Mouse (Mus musculus) heart, embryonic 15.5 days (tissue): ENCODE results near the gene Ralgps2. TPM values are rescaled to one million over a fixed set of nuclear protein-coding genes. Genes with fewer than 3 reads are reported as not detected.

Source experiments
- ATAC-seq: fragments of 200-750 bp; cut with Nextera tagmentation; replicated peaks from 2 replicates; pipeline ENCODE4 v1.8.0; 2017; ENCODE audit warnings: low read depth, moderate TSS enrichment; ENCODE audit not compliant: insufficient number of reproducible peaks, insufficient read depth, low FRiP score
- H3K27ac ChIP-seq: fragments of 300-500 bp; sonication (generic); 2 replicates; pipeline ENCODE4 v1.5.1; 2015; ENCODE audit warnings: mild to moderate bottlenecking, inconsistent platforms
- H3K27me3 ChIP-seq: fragments of 300-500 bp; sonication (generic); 2 replicates; pipeline ENCODE4 v1.6.1; 2015; ENCODE audit warnings: inconsistent platforms
- H3K36me3 ChIP-seq: fragments of 300-500 bp; sonication (generic); 2 replicates; pipeline ENCODE4 v1.6.1; 2015; ENCODE audit warnings: mild to moderate bottlenecking, inconsistent platforms
- H3K4me1 ChIP-seq: fragments of 300-500 bp; sonication (generic); replicated peaks from 2 replicates; pipeline ENCODE4 v1.6.1; 2015; ENCODE audit warnings: inconsistent platforms
- H3K4me2 ChIP-seq: fragments of 300-500 bp; sonication (generic); 2 replicates; pipeline ENCODE4 v1.6.1; 2015; ENCODE audit warnings: inconsistent platforms, mild to moderate bottlenecking, moderate library complexity
- H3K4me3 ChIP-seq: fragments of 300-500 bp; sonication (generic); 2 replicates; pipeline ENCODE4 v1.5.1; 2015; ENCODE audit warnings: mild to moderate bottlenecking, inconsistent platforms
- H3K9ac ChIP-seq: fragments of 300-500 bp; sonication (generic); 2 replicates; pipeline ENCODE4 v1.6.1; 2015; ENCODE audit warnings: mild to moderate bottlenecking, inconsistent platforms
- H3K9me3 ChIP-seq: fragments of 300-500 bp; sonication (generic); replicated peaks from 2 replicates; pipeline ENCODE4 v1.6.1; 2016; ENCODE audit warnings: inconsistent platforms
- WGBS: fragments of 180-500 bp; shearing (Covaris S2); methylation state at CpG from one replicate; pipeline ENCODE4 v1.1.7; 2015; ENCODE audit warnings: mixed read lengths; 5-methylcytosine and 5-hydroxymethylcytosine counted together
- polyA plus RNA-seq: library from polyadenylated mRNA; unstranded; fragments of >200 nt; fragmentation: Nextera tagmentation; extraction: Ambion mirVana; gene quantifications from 2 replicates; pipeline ENCODE4 v1.2.1, GENCODE M21; 2015

The Ralgps2 gene
- polyA plus RNA-seq, 1 experiment from 2014 or later, result 54.1 TPM

DNA sequence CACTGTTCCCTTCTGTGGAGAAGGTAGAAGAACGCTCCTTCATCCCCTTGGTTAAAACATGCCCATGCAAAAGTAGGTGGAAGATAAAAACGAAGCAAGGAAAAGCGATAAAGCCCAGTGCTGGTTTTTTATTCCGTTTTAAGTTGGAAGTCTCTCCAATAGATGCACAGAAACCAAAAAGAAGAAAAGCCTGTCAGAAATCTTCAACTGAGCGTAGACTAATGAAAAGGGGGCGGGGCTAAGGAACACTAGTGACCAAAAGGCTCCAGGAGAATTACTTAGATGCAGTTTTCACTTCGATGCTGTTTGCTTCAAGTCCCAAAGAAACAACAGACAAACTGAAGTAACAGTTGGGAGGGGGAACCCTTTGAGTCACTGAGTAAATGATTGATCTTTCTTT is 1.2 kb upstream of the Ralgps2 start:
- H3K9me3 ChIP-seq, result no peaks in the 10 kb centered on the region
- no peak overlapping the region for H3K27ac ChIP-seq
- no peak for ATAC-seq
- H3K27me3 ChIP-seq, result no peaks in the 10 kb centered on the region
- H3K4me2 ChIP-seq, result peak overlapping the region; percentile 76
- H3K36me3 ChIP-seq, result no peaks in the 10 kb centered on the region
- H3K4me1 ChIP-seq, result peaks cover 9% of the 10 kb centered on the region; the same call in 1 of the 2 replicates
- 47% methylated on average over 7 of the region's 7 CpGs for WGBS
- H3K9ac ChIP-seq, result 0 out of 2 replicates have a peak overlapping the region, but pooled peaks have one; percentile 79
- H3K4me3 ChIP-seq, result peak overlapping the region; percentile 95

DNA sequence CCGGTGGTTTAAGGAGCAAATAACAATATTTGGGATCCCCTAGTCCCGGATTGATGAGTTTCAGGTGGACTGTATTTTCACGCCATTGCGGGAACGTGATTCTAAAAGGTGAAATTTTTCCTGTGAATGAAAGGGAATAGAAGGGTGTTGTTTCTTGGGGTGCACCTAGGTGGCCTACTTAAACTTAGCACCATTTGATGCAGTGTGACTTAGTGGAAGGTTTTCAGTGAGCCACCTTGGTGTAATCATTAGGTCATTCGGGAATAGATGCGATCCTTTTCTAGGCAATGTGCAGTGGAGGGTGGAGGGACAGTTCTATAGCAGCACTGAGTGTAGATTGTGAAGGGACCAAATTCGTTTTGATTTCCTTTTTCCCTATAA is 706 bp upstream of the Ralgps2 start:
- Histone ChIP-seq H3K27me3 (no peaks in the 10 kb centered on the region), H3K27ac (no peak overlapping the region)
- no peak for ATAC-seq

GRCm38 (mm10) chr1:156938705-156939242 is 652 bp downstream of the Ralgps2 start:
- Histone ChIP-seq H3K4me1 (peaks cover 9% of the 10 kb centered on the region; the same call in 1 of the 2 replicates), H3K4me2 (peak overlapping the region; percentile 76), H3K9ac (peak overlapping the region; percentile 79), H3K4me3 (peak overlapping the region; percentile 95), H3K27ac (peak overlapping the region; percentile 88), H3K36me3 (no peaks in the 10 kb centered on the region), H3K27me3 (no peaks in the 10 kb centered on the region), H3K9me3 (no peaks in the 10 kb centered on the region)
- peak; percentile 79 for ATAC-seq
- WGBS, result under 1% methylated on average over 51 of the region's 51 CpGs

More for the DNA sequence above, 706 bp upstream of the Ralgps2 start:
- Histone ChIP-seq H3K4me1 (peaks cover 9% of the 10 kb centered on the region; the same call in 1 of the 2 replicates), H3K9me3 (no peaks in the 10 kb centered on the region), H3K4me3 (peak overlapping the region; percentile 95), H3K4me2 (peak overlapping the region; percentile 76), H3K9ac (peak overlapping the region; percentile 79), H3K36me3 (no peaks in the 10 kb centered on the region)
- WGBS, result 4% methylated on average over 8 of the region's 8 CpGs

DNA sequence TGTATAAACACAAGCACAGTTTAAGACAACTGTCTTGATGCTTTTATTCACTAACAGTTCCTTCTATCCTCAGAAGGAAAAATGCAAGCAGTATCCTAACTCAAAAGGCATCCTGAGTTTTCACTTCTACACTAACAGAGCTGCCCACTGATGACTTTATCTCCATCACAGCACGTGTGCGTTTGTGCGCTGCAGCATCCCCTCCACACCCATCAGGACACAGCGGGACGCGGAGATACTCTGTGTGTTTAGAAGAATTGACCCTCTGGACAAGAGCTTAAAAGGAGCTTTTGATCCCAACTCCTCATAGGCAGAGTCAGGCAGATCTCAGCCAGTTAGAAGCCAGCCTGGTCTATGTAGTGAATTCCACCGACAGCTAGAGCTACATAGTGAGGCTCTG is 2.0 kb downstream of the Ralgps2 start:
- no peaks in the 10 kb centered on the region for H3K36me3 ChIP-seq
- WGBS, result 72% methylated on average over 7 of the region's 7 CpGs
- no peak overlapping the region for H3K9ac ChIP-seq
- peaks cover 9% of the 10 kb centered on the region; the same call in 1 of the 2 replicates for H3K4me1 ChIP-seq
- H3K4me2 ChIP-seq, result no peak overlapping the region
- no peak overlapping the region for H3K27ac ChIP-seq
- ATAC-seq, result no peak
- no peaks in the 10 kb centered on the region for H3K27me3 ChIP-seq
- no peaks in the 10 kb centered on the region for H3K9me3 ChIP-seq
- no peak overlapping the region for H3K4me3 ChIP-seq

DNA sequence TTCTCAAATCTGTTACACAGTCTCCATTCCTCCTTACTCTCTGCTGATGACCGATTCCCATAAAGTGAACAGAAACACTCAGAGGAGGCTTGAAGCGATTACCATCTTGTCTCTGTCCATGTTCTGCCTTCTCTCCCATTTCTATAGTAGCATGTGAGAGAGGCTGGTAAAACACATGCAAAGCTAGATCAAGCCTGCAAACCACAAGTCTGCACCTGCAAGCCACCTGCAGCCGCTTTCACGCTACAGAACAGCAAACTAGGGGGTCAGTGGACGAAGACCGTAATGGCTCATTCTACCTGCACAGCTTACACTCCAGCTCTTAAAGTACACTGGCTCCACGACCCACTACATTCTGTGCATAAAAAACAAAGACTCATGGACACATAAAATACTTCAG is 5.7 kb downstream of the Ralgps2 start:
- H3K27ac ChIP-seq, result no peak overlapping the region
- no peak overlapping the region for H3K4me3 ChIP-seq
- no peak overlapping the region for H3K4me2 ChIP-seq
- peaks cover 19% of the 10 kb centered on the region for H3K4me1 ChIP-seq
- H3K36me3 ChIP-seq, result no peaks in the 10 kb centered on the region
- WGBS, result 86% methylated on average over 7 of the region's 7 CpGs
- no peak overlapping the region for H3K9ac ChIP-seq
- ATAC-seq, result no peak
- no peaks in the 10 kb centered on the region for H3K27me3 ChIP-seq
- H3K9me3 ChIP-seq, result no peaks in the 10 kb centered on the region

DNA sequence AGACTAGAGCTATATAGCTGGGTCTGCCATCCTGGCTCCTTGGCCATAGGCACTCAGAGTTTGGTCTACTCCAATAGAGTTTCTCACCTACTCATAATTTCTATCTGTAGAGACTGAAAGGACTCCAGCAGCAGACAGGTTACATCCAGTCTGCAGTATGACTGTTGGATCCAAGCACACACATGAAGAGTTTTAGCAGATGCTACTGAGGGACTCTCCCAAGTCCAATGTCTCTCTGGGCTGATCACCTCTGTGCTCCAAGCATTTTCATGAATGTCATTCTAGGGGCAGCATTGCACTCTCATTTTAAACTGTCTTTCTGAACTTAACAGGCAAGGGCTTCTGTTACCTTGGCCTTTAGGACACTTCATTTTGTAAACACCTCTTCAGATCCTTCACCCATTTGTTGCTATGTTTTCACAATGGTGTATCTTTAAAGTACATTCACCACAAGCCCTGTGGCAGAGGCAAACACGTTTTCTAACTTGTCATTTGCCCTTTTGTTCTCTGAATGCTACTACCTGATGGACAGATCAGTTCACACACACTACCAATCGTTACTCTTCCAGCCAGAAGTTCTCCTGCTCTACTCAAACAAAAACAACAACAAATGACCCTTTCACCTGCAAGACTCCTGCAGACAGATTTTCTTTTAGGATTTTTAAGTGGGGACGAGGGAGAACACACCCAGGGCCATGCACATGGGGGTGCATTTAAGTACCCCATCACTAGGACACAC is 7.2 kb downstream of the Ralgps2 start:
- Histone ChIP-seq H3K4me1 (peaks cover 20% of the 10 kb centered on the region), H3K36me3 (no peaks in the 10 kb centered on the region), H3K9me3 (no peaks in the 10 kb centered on the region), H3K4me3 (no peak overlapping the region), H3K9ac (no peak overlapping the region), H3K27me3 (no peaks in the 10 kb centered on the region), H3K4me2 (no peak overlapping the region), H3K27ac (no peak overlapping the region)
- WGBS, result 43% methylated on average over 3 of the region's 3 CpGs
- ATAC-seq, result no peak

- H3K36me3 ChIP-seq, result no peaks in the 10 kb centered on the region
- H3K27me3 ChIP-seq, result no peaks in the 10 kb centered on the region
- H3K4me2 ChIP-seq, result no peak overlapping the region
- no peak overlapping the region for H3K9ac ChIP-seq
- H3K9me3 ChIP-seq, result no peaks in the 10 kb centered on the region
- peak overlapping the region; percentile 15; the same call in 1 of the 2 replicates for H3K27ac ChIP-seq
- no peak overlapping the region for H3K4me3 ChIP-seq
- H3K4me1 ChIP-seq, result peaks cover 22% of the 10 kb centered on the region
- 59% methylated on average over 10 of the region's 10 CpGs for WGBS
- ATAC-seq, result no peak
Observed at GRCm38 (mm10) chr1:156931106-156931870, 8.1 kb downstream of the Ralgps2 start.

- no peaks in the 10 kb centered on the region for H3K9me3 ChIP-seq
- 0 out of 2 replicates have a peak, but pooled peaks have one; percentile 43 for ATAC-seq
- no peak overlapping the region for H3K4me3 ChIP-seq
- 39% methylated on average over 5 of the region's 5 CpGs for WGBS
- no peak overlapping the region for H3K9ac ChIP-seq
- no peak overlapping the region for H3K27ac ChIP-seq
- H3K4me2 ChIP-seq, result no peak overlapping the region
- no peaks in the 10 kb centered on the region for H3K27me3 ChIP-seq
- peaks cover 26% of the 10 kb centered on the region for H3K4me1 ChIP-seq
- H3K36me3 ChIP-seq, result no peaks in the 10 kb centered on the region
Observed at GRCm38 (mm10) chr1:156930263-156930662, 9.2 kb downstream of the Ralgps2 start.

- no peaks in the 10 kb centered on the region for H3K27me3 ChIP-seq
- no peak for ATAC-seq
- H3K36me3 ChIP-seq, result no peaks in the 10 kb centered on the region
- WGBS, result 84% methylated on average over 4 of the region's 4 CpGs
- no peak overlapping the region for H3K27ac ChIP-seq
- no peak overlapping the region for H3K4me2 ChIP-seq
- no peaks in the 10 kb centered on the region for H3K9me3 ChIP-seq
- peaks cover 30% of the 10 kb centered on the region for H3K4me1 ChIP-seq
- H3K9ac ChIP-seq, result no peak overlapping the region
- no peak overlapping the region for H3K4me3 ChIP-seq
Observed at GRCm38 (mm10) chr1:156928255-156928654, 11.2 kb downstream of the Ralgps2 start.

DNA sequence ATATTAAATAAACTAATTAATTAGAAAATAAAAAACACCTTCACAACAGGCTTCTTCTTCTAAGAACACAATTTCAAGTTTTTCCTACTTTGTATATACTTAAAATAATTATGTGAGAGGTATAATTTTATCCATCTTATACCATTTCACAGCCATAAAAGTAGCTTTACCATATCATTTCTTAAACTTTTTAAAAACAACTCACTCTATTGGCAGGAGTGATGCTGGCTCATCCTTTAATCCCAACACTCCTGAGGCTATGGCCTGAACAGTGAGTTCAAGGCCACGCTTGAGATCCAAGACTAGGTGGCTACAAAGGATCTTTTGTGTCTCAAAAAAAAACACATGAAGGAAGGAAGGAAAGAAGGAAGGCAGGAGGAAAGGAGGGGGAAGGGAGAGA is 15.9 kb downstream of the Ralgps2 start:
- ATAC-seq, result no peak

GRCm38 (mm10) chr1:156922921-156923320 is 16.5 kb downstream of the Ralgps2 start:
- Histone ChIP-seq H3K27ac (no peak overlapping the region), H3K9ac (no peak overlapping the region), H3K4me3 (no peak overlapping the region), H3K9me3 (no peaks in the 10 kb centered on the region), H3K36me3 (no peaks in the 10 kb centered on the region), H3K4me1 (peaks cover 32% of the 10 kb centered on the region), H3K27me3 (no peaks in the 10 kb centered on the region), H3K4me2 (no peak overlapping the region)
- WGBS, result 69% methylated on average over 6 of the region's 6 CpGs
- no peak for ATAC-seq

More for the DNA sequence above, 15.9 kb downstream of the Ralgps2 start:
- Histone ChIP-seq H3K4me3 (no peak overlapping the region), H3K4me2 (no peak overlapping the region), H3K36me3 (no peaks in the 10 kb centered on the region), H3K9ac (no peak overlapping the region), H3K4me1 (peaks cover 32% of the 10 kb centered on the region), H3K27me3 (no peaks in the 10 kb centered on the region), H3K9me3 (no peaks in the 10 kb centered on the region), H3K27ac (no peak overlapping the region)
- 93% methylated on average over 1 of the region's 1 CpGs for WGBS
